Mouse (Mus musculus): Measurements from ENCODE around the gene Gpr160. TPM values are rescaled to one million over a fixed set of nuclear protein-coding genes. Genes with fewer than 3 reads are reported as not detected.
A peak's percentile ranks its signal among the peaks of the same experiment; 100 is the strongest.

Gene Gpr160
- polyA plus RNA-seq (2015; fragmentation: Nextera tagmentation; extraction: Ambion mirVana): 1.7 and 2.5 TPM in 2 replicates

DNA sequence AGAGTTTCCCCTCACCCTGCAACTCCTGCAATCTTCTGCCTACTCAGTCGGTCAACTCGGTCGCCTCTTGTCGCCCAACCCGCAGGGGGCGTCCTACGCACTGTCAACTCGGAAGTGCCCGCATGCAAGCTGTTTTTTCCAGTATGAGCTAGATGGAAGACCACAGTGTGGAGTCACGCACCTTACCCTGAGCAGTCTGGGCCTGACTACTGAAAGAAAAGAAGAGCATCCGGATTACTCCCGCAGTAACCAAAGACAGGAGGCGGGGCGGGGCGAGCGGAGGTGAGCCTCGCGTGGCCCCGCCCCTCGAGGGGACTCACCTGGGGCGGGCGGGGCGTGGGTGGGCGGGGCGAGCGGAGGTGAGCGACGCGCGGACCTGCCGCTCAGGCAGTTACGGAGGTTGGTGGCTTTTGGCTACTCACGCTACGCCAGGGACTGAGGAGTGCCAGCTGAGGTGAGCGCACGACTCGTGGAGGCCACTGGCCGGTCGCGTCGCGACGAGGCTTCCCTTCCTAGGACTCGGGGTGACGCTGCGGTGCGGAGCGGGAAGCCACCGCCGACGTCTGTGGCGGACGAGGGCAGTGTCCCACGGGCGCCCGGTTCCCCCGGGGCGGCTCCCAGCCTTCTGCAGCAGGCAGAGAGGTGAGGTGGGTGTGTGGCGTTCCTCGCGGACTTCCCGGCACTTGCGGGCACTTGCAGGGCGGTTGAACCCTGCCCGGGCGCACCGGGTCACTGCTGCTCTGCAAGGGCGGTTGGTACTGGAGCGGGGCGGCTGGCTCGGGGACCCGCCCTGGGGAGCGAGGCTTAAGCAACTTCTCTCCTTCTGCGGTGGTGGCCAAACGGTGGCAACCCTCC is at the start of gene Gpr160:
Gene Gpr160 (plus strand): TSS at position 347 of the 855 bp plus-strand sequence.
- Histone ChIP-seq H3K27me3 (ENCODE audit: control insufficient read depth, insufficient read depth, low read length) (peaks cover 9% of the 10 kb centered on the region), H3K4me3 (ENCODE audit: low read length) (peak within 1 kb of the TSS; percentile 65), H3K36me3 (ENCODE audit: control insufficient read depth, insufficient read depth) (no peaks in the 10 kb centered on the region), H3K4me2 (ENCODE audit: low read depth, low read length) (peak within 1 kb of the TSS; percentile 99), H3K9me3 (replicated peaks; ENCODE audit: control insufficient read depth, low read length) (no peaks in the 10 kb centered on the region), H3K9ac (ENCODE audit: low read length) (peak within 1 kb of the TSS; percentile 71), H3K4me1 (ENCODE audit: control insufficient read depth, insufficient read depth, low read length) (peaks cover 2% of the 10 kb centered on the region; the same call in 1 of the 2 replicates), H3K27ac (ENCODE audit: low read length) (no peak within 1 kb of the TSS)
- under 1% methylated on average over 75 of the region's 75 CpGs for WGBS
- peak; percentile 62 for ATAC-seq (replicated peaks; ENCODE audit: extremely low read depth, insufficient read depth, low FRiP score)

GRCm38 (mm10) chr3:30812881-30813280 is 42.9 kb upstream of the Gpr160 start:
- Histone ChIP-seq H3K27me3 (ENCODE audit: control insufficient read depth, insufficient read depth, low read length) (no peaks in the 10 kb centered on the region), H3K4me1 (ENCODE audit: control insufficient read depth, insufficient read depth, low read length) (0 out of 2 replicates have a peak, but pooled peaks cover 3% of the 10 kb centered on the region), H3K36me3 (ENCODE audit: control insufficient read depth, insufficient read depth) (peaks cover 37% of the 10 kb centered on the region), H3K4me3 (ENCODE audit: low read length) (no peak overlapping the region), H3K27ac (ENCODE audit: low read length) (no peak overlapping the region), H3K4me2 (ENCODE audit: low read depth, low read length) (no peak overlapping the region), H3K9ac (ENCODE audit: low read length) (no peak overlapping the region), H3K9me3 (replicated peaks; ENCODE audit: control insufficient read depth, low read length) (no peaks in the 10 kb centered on the region)
- peak; percentile 37; the same call in 1 of the 2 replicates for ATAC-seq (replicated peaks; ENCODE audit: extremely low read depth, insufficient read depth, low FRiP score)
- 62% methylated on average over 3 of the region's 3 CpGs for WGBS

DNA sequence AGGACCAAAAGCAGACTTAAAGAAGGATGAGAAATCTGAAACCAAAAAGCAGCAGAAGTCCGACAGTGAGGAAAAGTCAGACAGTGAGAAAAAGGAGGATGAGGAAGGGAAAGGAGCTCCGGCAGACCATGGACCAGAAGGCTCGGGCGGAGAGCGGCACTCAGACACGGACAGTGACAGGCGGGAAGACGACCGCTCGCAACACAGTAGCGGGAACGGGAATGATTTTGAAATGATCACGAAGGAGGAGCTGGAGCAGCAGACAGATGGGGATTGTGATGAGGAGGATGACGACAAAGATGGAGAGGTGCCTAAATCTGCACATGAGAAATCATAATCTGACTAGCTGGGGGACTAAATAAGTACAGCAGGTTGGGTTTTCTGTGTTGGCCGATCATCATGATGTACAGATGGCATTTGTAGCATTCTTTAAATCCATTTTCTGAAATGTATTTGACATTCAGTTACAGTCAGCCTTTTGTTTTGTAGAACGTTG is 37.1 kb upstream of the Gpr160 start:
- Histone ChIP-seq H3K36me3 (ENCODE audit: control insufficient read depth, insufficient read depth) (peaks cover 37% of the 10 kb centered on the region), H3K27me3 (ENCODE audit: control insufficient read depth, insufficient read depth, low read length) (no peaks in the 10 kb centered on the region)
- no peak for ATAC-seq (replicated peaks; ENCODE audit: extremely low read depth, insufficient read depth, low FRiP score)

GRCm38 (mm10) chr3:30822163-30822562 is 33.6 kb upstream of the Gpr160 start:
- Histone ChIP-seq H3K36me3 (ENCODE audit: control insufficient read depth, insufficient read depth) (peaks cover 26% of the 10 kb centered on the region), H3K27ac (ENCODE audit: low read length) (no peak overlapping the region), H3K27me3 (ENCODE audit: control insufficient read depth, insufficient read depth, low read length) (no peaks in the 10 kb centered on the region), H3K9ac (ENCODE audit: low read length) (no peak overlapping the region), H3K4me2 (ENCODE audit: low read depth, low read length) (no peak overlapping the region), H3K9me3 (replicated peaks; ENCODE audit: control insufficient read depth, low read length) (no peaks in the 10 kb centered on the region), H3K4me3 (ENCODE audit: low read length) (no peak overlapping the region), H3K4me1 (ENCODE audit: control insufficient read depth, insufficient read depth, low read length) (no peaks in the 10 kb centered on the region)
- ATAC-seq (replicated peaks; ENCODE audit: extremely low read depth, insufficient read depth, low FRiP score): no peak
- WGBS: 90% methylated on average over 8 of the region's 8 CpGs

More for the DNA sequence above, 37.1 kb upstream of the Gpr160 start:
- WGBS: 95% methylated on average over 16 of the region's 16 CpGs
- Histone ChIP-seq H3K4me3 (ENCODE audit: low read length) (no peak overlapping the region), H3K27ac (ENCODE audit: low read length) (no peak overlapping the region), H3K4me2 (ENCODE audit: low read depth, low read length) (no peak overlapping the region), H3K4me1 (ENCODE audit: control insufficient read depth, insufficient read depth, low read length) (no peaks in the 10 kb centered on the region), H3K9me3 (replicated peaks; ENCODE audit: control insufficient read depth, low read length) (no peaks in the 10 kb centered on the region), H3K9ac (ENCODE audit: low read length) (no peak overlapping the region)

DNA sequence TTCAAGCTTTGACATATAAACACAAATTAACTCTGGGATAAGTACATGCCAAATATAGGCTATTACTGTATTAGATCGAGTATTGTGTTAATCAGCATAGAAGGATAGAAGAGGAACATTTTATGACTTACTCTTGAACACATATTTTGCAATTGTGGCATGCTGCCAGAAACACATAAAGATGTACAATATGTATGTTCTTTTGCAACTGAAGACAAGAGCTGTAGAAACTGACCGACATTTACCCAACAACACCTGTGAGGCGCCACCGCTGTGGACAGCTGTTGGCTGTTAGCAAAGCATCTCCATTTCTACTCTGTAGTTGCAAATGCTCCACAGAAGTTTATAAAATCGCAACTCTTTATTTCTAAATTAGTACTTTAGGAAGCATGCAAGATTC is 29.7 kb upstream of the Gpr160 start:
- H3K9ac ChIP-seq (ENCODE audit: low read length): no peak overlapping the region
- H3K36me3 ChIP-seq (ENCODE audit: control insufficient read depth, insufficient read depth): 0 out of 2 replicates have a peak, but pooled peaks cover 5% of the 10 kb centered on the region
- no peak overlapping the region for H3K4me3 ChIP-seq (ENCODE audit: low read length)
- H3K9me3 ChIP-seq (replicated peaks; ENCODE audit: control insufficient read depth, low read length): no peaks in the 10 kb centered on the region
- H3K27ac ChIP-seq (ENCODE audit: low read length): no peak overlapping the region
- WGBS: 85% methylated on average over 5 of the region's 5 CpGs
- H3K27me3 ChIP-seq (ENCODE audit: control insufficient read depth, insufficient read depth, low read length): no peaks in the 10 kb centered on the region
- H3K4me2 ChIP-seq (ENCODE audit: low read depth, low read length): no peak overlapping the region
- H3K4me1 ChIP-seq (ENCODE audit: control insufficient read depth, insufficient read depth, low read length): no peaks in the 10 kb centered on the region
- no peak for ATAC-seq (replicated peaks; ENCODE audit: extremely low read depth, insufficient read depth, low FRiP score)

DNA sequence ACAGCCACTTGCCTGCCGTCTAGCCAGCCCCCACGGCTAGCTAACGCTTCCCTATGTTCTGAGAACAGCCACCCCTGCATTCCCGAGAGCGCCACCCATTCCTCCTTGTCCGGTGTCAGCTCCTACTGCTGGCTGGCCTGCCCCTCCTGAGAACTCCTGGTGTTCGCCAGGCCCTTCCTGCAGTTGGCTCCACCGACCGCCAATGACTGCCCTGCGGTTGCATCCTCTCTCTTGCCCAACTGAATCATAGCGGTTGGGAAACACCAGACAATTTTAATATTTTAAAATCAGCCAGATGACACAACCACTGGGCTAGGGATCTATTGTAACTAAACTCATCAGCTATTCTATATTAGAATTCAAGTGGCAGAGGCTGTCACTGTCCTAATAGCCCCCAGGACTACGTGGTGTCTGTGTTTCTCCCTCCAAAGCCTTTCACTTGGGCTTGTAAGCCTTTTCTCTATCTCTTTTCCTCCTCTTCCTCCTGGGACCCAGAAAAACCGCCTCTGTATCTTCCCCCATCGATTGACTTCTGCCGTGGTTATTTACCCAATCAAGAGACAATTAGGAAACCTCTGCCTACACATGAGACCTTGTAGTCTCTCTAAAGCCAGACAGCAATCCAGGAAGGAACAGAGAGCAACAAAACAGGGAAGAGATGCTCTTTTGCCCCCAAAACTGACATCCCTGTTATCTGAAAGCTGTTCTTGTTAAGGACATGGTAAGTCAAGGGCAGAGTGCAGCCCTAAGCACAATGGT is 23.7 kb upstream of the Gpr160 start:
- Histone ChIP-seq H3K4me3 (ENCODE audit: low read length) (no peak overlapping the region), H3K4me2 (ENCODE audit: low read depth, low read length) (no peak overlapping the region), H3K27ac (ENCODE audit: low read length) (no peak overlapping the region), H3K4me1 (ENCODE audit: control insufficient read depth, insufficient read depth, low read length) (no peaks in the 10 kb centered on the region), H3K9me3 (replicated peaks; ENCODE audit: control insufficient read depth, low read length) (no peaks in the 10 kb centered on the region), H3K9ac (ENCODE audit: low read length) (no peak overlapping the region), H3K27me3 (ENCODE audit: control insufficient read depth, insufficient read depth, low read length) (no peaks in the 10 kb centered on the region), H3K36me3 (ENCODE audit: control insufficient read depth, insufficient read depth) (no peaks in the 10 kb centered on the region)
- 62% methylated on average over 15 of the region's 15 CpGs for WGBS
- no peak for ATAC-seq (replicated peaks; ENCODE audit: extremely low read depth, insufficient read depth, low FRiP score)

DNA sequence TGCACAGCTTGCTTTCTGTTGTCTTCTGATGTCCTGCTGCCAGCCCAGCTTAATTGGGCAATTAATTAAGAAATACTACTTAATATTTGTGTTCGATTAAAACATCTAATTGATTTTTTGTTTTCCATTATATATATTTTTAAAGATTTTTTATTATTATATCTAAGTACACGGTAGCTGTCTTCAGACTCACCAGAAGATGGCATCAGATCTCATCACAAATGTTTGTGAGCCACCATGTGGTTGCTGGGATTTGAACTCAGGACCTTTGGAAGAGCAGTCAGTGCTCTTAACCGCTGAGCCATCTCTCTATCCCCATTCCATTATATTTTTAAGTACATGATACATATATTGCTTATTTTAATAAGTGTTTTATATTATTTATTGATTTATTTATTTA is 22.5 kb upstream of the Gpr160 start:
- no peaks in the 10 kb centered on the region for H3K4me1 ChIP-seq (ENCODE audit: control insufficient read depth, insufficient read depth, low read length)
- no peaks in the 10 kb centered on the region for H3K36me3 ChIP-seq (ENCODE audit: control insufficient read depth, insufficient read depth)
- no peak overlapping the region for H3K4me3 ChIP-seq (ENCODE audit: low read length)
- no peak overlapping the region for H3K4me2 ChIP-seq (ENCODE audit: low read depth, low read length)
- ATAC-seq (replicated peaks; ENCODE audit: extremely low read depth, insufficient read depth, low FRiP score): no peak
- H3K9ac ChIP-seq (ENCODE audit: low read length): no peak overlapping the region
- no peaks in the 10 kb centered on the region for H3K27me3 ChIP-seq (ENCODE audit: control insufficient read depth, insufficient read depth, low read length)
- H3K27ac ChIP-seq (ENCODE audit: low read length): no peak overlapping the region
- H3K9me3 ChIP-seq (replicated peaks; ENCODE audit: control insufficient read depth, low read length): peaks cover 3% of the 10 kb centered on the region; the same call in 1 of the 2 replicates
- WGBS: 80% methylated on average over 3 of the region's 3 CpGs

GRCm38 (mm10) chr3:30845755-30846154 is 10.0 kb upstream of the Gpr160 start:
- H3K9ac ChIP-seq (ENCODE audit: low read length): no peak overlapping the region
- no peaks in the 10 kb centered on the region for H3K36me3 ChIP-seq (ENCODE audit: control insufficient read depth, insufficient read depth)
- no peak overlapping the region for H3K4me3 ChIP-seq (ENCODE audit: low read length)
- H3K4me1 ChIP-seq (ENCODE audit: control insufficient read depth, insufficient read depth, low read length): no peaks in the 10 kb centered on the region
- WGBS: 80% methylated on average over 2 of the region's 2 CpGs
- no peak for ATAC-seq (replicated peaks; ENCODE audit: extremely low read depth, insufficient read depth, low FRiP score)
- no peak overlapping the region for H3K4me2 ChIP-seq (ENCODE audit: low read depth, low read length)
- no peaks in the 10 kb centered on the region for H3K9me3 ChIP-seq (replicated peaks; ENCODE audit: control insufficient read depth, low read length)
- H3K27ac ChIP-seq (ENCODE audit: low read length): no peak overlapping the region
- H3K27me3 ChIP-seq (ENCODE audit: control insufficient read depth, insufficient read depth, low read length): no peaks in the 10 kb centered on the region

GRCm38 (mm10) chr3:30847413-30847812 is 8.3 kb upstream of the Gpr160 start:
- no peak overlapping the region for H3K4me2 ChIP-seq (ENCODE audit: low read depth, low read length)
- ATAC-seq (replicated peaks; ENCODE audit: extremely low read depth, insufficient read depth, low FRiP score): no peak
- no peaks in the 10 kb centered on the region for H3K9me3 ChIP-seq (replicated peaks; ENCODE audit: control insufficient read depth, low read length)
- WGBS: 70% methylated on average over 1 of the region's 1 CpGs
- H3K9ac ChIP-seq (ENCODE audit: low read length): no peak overlapping the region
- no peaks in the 10 kb centered on the region for H3K27me3 ChIP-seq (ENCODE audit: control insufficient read depth, insufficient read depth, low read length)
- no peak overlapping the region for H3K4me3 ChIP-seq (ENCODE audit: low read length)
- no peak overlapping the region for H3K27ac ChIP-seq (ENCODE audit: low read length)
- H3K4me1 ChIP-seq (ENCODE audit: control insufficient read depth, insufficient read depth, low read length): no peaks in the 10 kb centered on the region
- H3K36me3 ChIP-seq (ENCODE audit: control insufficient read depth, insufficient read depth): no peaks in the 10 kb centered on the region
